Mouse (Mus musculus) cerebellum, adult 11 months (tissue): ENCODE measurements at regions not wholly inside any gene's neighbourhood (a gene's known extent, or its start where the extent isn't known, plus 50 kb on each side); places are given as distances from the start of the nearest gene placed in this dataset.

ENCODE experiments used
- DNase-seq: peaks from one replicate; pipeline ENCODE4 v3.0.0; 2022

- DNase-seq, result no peak
These were observed 277.9 kb upstream of the Cdh5 start for GRCm38 (mm10) chr8:103823541-103823940.

- DNase-seq, result no peak
These were observed 276.7 kb upstream of the Cdh5 start for GRCm38 (mm10) chr8:103824747-103825146.

GRCm38 (mm10) chr8:103825289-103825688, 276.1 kb upstream of the Cdh5 start:
- no peak for DNase-seq

- no peak for DNase-seq
These were observed 271.0 kb upstream of the Cdh5 start for GRCm38 (mm10) chr8:103830416-103830815.

- DNase-seq, result no peak
These were observed 261.4 kb upstream of the Cdh5 start for GRCm38 (mm10) chr8:103839990-103840389.

GRCm38 (mm10) chr8:103845964-103846363, 255.5 kb upstream of the Cdh5 start:
- no peak for DNase-seq

GRCm38 (mm10) chr8:103846382-103846976, 254.9 kb upstream of the Cdh5 start:
- DNase-seq, result no peak

GRCm38 (mm10) chr8:103849785-103850184, 251.6 kb upstream of the Cdh5 start:
- DNase-seq, result no peak

GRCm38 (mm10) chr8:103851286-103851685, 250.1 kb upstream of the Cdh5 start:
- no peak for DNase-seq

GRCm38 (mm10) chr8:103853048-103853447, 248.4 kb upstream of the Cdh5 start:
- no peak for DNase-seq

GRCm38 (mm10) chr8:103855291-103855690, 246.1 kb upstream of the Cdh5 start:
- no peak for DNase-seq

- no peak for DNase-seq
These were observed 242.3 kb upstream of the Cdh5 start for GRCm38 (mm10) chr8:103859130-103859529.

- no peak for DNase-seq
These were observed 227.6 kb upstream of the Cdh5 start for GRCm38 (mm10) chr8:103873598-103874502.

GRCm38 (mm10) chr8:103874506-103874905, 226.9 kb upstream of the Cdh5 start:
- no peak for DNase-seq

- no peak for DNase-seq
These were observed 221.9 kb upstream of the Cdh5 start for GRCm38 (mm10) chr8:103879505-103879904.

- no peak for DNase-seq
These were observed 220.8 kb upstream of the Cdh5 start for GRCm38 (mm10) chr8:103880431-103881145.

- no peak for DNase-seq
These were observed 220.3 kb upstream of the Cdh5 start for GRCm38 (mm10) chr8:103881146-103881486.

- no peak for DNase-seq
These were observed 216.3 kb upstream of the Cdh5 start for GRCm38 (mm10) chr8:103884873-103885780.

- DNase-seq, result no peak
These were observed 206.8 kb upstream of the Cdh5 start for GRCm38 (mm10) chr8:103894589-103894988.

- no peak for DNase-seq
These were observed 206.3 kb upstream of the Cdh5 start for GRCm38 (mm10) chr8:103895132-103895531.

- no peak for DNase-seq
These were observed 204.0 kb upstream of the Cdh5 start for GRCm38 (mm10) chr8:103897463-103897862.

GRCm38 (mm10) chr8:103902516-103902915, 198.9 kb upstream of the Cdh5 start:
- no peak for DNase-seq

GRCm38 (mm10) chr8:103903635-103904034, 197.8 kb upstream of the Cdh5 start:
- DNase-seq, result no peak
